Comparison of ENCODE assay signal across 9 mouse cellular contexts in genomic region chr11:85759634-85760439, GRCm38 (mm10).
DNase-seq lines count a peak whose midpoint lies in the region; ATAC-seq and TF ChIP-seq lines count a peak whose summit lies in the region.
"Had no signal": no experiment of that assay in that cellular context is flagged by ENCODE, and none has a peak within 500 bp of the region (broad histone marks: within the 10 kb centered on the region; RNA-seq: fewer than 3 reads in every experiment).

No protein-coding gene starts in this region.

- no peaks in the 10 kb centered on the region for H3K9me3 ChIP-seq in forebrain, embryonic 14.5 days (replicated peaks; ENCODE audit: control insufficient read depth, low read length)
- H3K9me3 ChIP-seq in forebrain, embryonic 13.5 days (replicated peaks) = no peaks in the 10 kb centered on the region
- no peaks in the 10 kb centered on the region for H3K9me3 ChIP-seq in lung, postnatal 0 days (ENCODE audit: low read length)
- no peaks in the 10 kb centered on the region for H3K9me3 ChIP-seq in heart, embryonic 14.5 days (ENCODE audit: control insufficient read depth, low read length)

- no peak overlapping the region for H3K27ac ChIP-seq in forebrain, embryonic 14.5 days (ENCODE audit: low read depth, low read length)
- H3K27ac ChIP-seq in forebrain, embryonic 13.5 days = no peak overlapping the region
- peak overlapping the region; percentile 65 for H3K27ac ChIP-seq in lung, postnatal 0 days (ENCODE audit: low read length)
- H3K27ac ChIP-seq in heart, embryonic 14.5 days (replicated peaks in 1 of 2; ENCODE audit: control insufficient read depth in 1 of 2, insufficient read depth in 1 of 2, low read depth in 2 of 2, low read length in 2 of 2) = peak overlapping the region; percentile 19 to 35; a peak in 3 of 4 replicates
- H3K27ac ChIP-seq in olfactory bulb, adult 2 months (ENCODE audit: insufficient read depth, low read depth, low read length) = peak overlapping the region; percentile 78

- no peak for TF ChIP-seq EP300 in lung, postnatal 0 days (IDR thresholded peaks at IDR 0.05)

- 0 out of 2 replicates have a peak overlapping the region, but pooled peaks have one; percentile 13 for H3K9ac ChIP-seq in forebrain, embryonic 14.5 days (ENCODE audit: low read length)
- H3K9ac ChIP-seq in forebrain, embryonic 13.5 days = no peak overlapping the region
- H3K9ac ChIP-seq in lung, postnatal 0 days (replicated peaks; ENCODE audit: low read depth) = no peak overlapping the region
- H3K9ac ChIP-seq in heart, embryonic 14.5 days (ENCODE audit: low read length) = no peak overlapping the region

- no peak for TF ChIP-seq POLR2A in olfactory bulb, adult 2 months (IDR thresholded peaks at IDR 0.05; ENCODE audit: insufficient read depth, low read depth, low read length)

- no peaks in the 10 kb centered on the region for H3K27me3 ChIP-seq in forebrain, embryonic 14.5 days (replicated peaks; ENCODE audit: control insufficient read depth, insufficient read depth, low read length)
- H3K27me3 ChIP-seq in forebrain, embryonic 13.5 days = 0 out of 2 replicates have a peak, but pooled peaks cover 13% of the 10 kb centered on the region
- no peaks in the 10 kb centered on the region for H3K27me3 ChIP-seq in lung, postnatal 0 days (replicated peaks; ENCODE audit: insufficient read depth, low read length)
- peaks cover 2% of the 10 kb centered on the region; the same call in 1 of the 2 replicates for H3K27me3 ChIP-seq in heart, embryonic 14.5 days (ENCODE audit: control insufficient read depth, insufficient read depth, low read length)

- no peak overlapping the region for H3K4me3 ChIP-seq in forebrain, embryonic 14.5 days (ENCODE audit: low read depth, low read length)
- H3K4me3 ChIP-seq in forebrain, embryonic 13.5 days = no peak overlapping the region
- H3K4me3 ChIP-seq in lung, postnatal 0 days (ENCODE audit: low read depth, low read length) = no peak overlapping the region
- H3K4me3 ChIP-seq in heart, embryonic 14.5 days (ENCODE audit: control insufficient read depth in 1 of 2, insufficient read depth in 1 of 2, low read depth in 1 of 2, low read length in 2 of 2) = no peak overlapping the region
- H3K4me3 ChIP-seq in olfactory bulb, adult 2 months (ENCODE audit: insufficient read depth, low read depth, low read length) = no peak overlapping the region
- H3K4me3 ChIP-seq: myocyte had no signal

- H3K4me1 ChIP-seq in forebrain, embryonic 14.5 days (ENCODE audit: control insufficient read depth, insufficient read depth, low read length) = peaks cover 7% of the 10 kb centered on the region; the same call in 1 of the 2 replicates
- peaks cover 20% of the 10 kb centered on the region for H3K4me1 ChIP-seq in forebrain, embryonic 13.5 days
- no peaks in the 10 kb centered on the region for H3K4me1 ChIP-seq in lung, postnatal 0 days (ENCODE audit: insufficient read depth, low read depth, low read length)
- peaks cover 13% of the 10 kb centered on the region in 2 experiments for H3K4me1 ChIP-seq in heart, embryonic 14.5 days (ENCODE audit: control insufficient read depth in 2 of 2, insufficient read depth in 2 of 2, low read length in 2 of 2)
- H3K4me1 ChIP-seq in olfactory bulb, adult 2 months (ENCODE audit: control insufficient read depth, insufficient read depth, low read length) = peaks cover 20% of the 10 kb centered on the region

- H3K4me2 ChIP-seq in forebrain, embryonic 14.5 days (ENCODE audit: low read length) = no peak overlapping the region
- H3K4me2 ChIP-seq in forebrain, embryonic 13.5 days = no peak overlapping the region
- no peak overlapping the region for H3K4me2 ChIP-seq in lung, postnatal 0 days (replicated peaks; ENCODE audit: low read depth, low read length)
- H3K4me2 ChIP-seq in heart, embryonic 14.5 days (ENCODE audit: low read length) = no peak overlapping the region

- DNase-seq in forebrain, embryonic 14.5 days (ENCODE audit: low spot score) = no peak
- no peak for DNase-seq in lung, postnatal 0 days (ENCODE audit: low spot score)
- DNase-seq in lung, postnatal 36 days = no peak
- DNase-seq in adrenal gland, postnatal 4 days (ENCODE audit: low spot score in 2 of 2) = no peak
- no peak for DNase-seq in cerebellum, adult 11 months

- ATAC-seq in forebrain, embryonic 14.5 days = no peak
- no peak for ATAC-seq in forebrain, embryonic 13.5 days
- no peak for ATAC-seq in lung, postnatal 0 days
- ATAC-seq in heart, embryonic 14.5 days (ENCODE audit: insufficient number of reproducible peaks, insufficient read depth, low FRiP score, low read depth) = no peak

- no peak for TF ChIP-seq CTCF in lung, postnatal 0 days (IDR thresholded peaks at IDR 0.05)
- no peak for TF ChIP-seq CTCF in olfactory bulb, adult 2 months (IDR thresholded peaks at IDR 0.05; ENCODE audit: insufficient read depth, low read depth, low read length)

- H3K36me3 ChIP-seq in forebrain, embryonic 14.5 days (ENCODE audit: control insufficient read depth, insufficient read depth, low read length) = no peaks in the 10 kb centered on the region
- H3K36me3 ChIP-seq in forebrain, embryonic 13.5 days (ENCODE audit: poor library complexity, severe bottlenecking) = no peaks in the 10 kb centered on the region
- no peaks in the 10 kb centered on the region for H3K36me3 ChIP-seq in lung, postnatal 0 days (ENCODE audit: insufficient read depth, low read length)
- H3K36me3 ChIP-seq in heart, embryonic 14.5 days (ENCODE audit: control insufficient read depth, insufficient read depth, low read length) = no peaks in the 10 kb centered on the region

- WGBS in forebrain, embryonic 14.5 days = 60% methylated on average over 14 of the region's 14 CpGs
- WGBS in forebrain, embryonic 13.5 days = 56% methylated on average over 14 of the region's 14 CpGs
- 60% methylated on average over 14 of the region's 14 CpGs for WGBS in lung, postnatal 0 days
- WGBS in heart, embryonic 14.5 days = 60% methylated on average over 14 of the region's 14 CpGs
- whole genome bisulfite sequencing in olfactory bulb, adult 2 months = 43% methylated on average over 14 of the region's 14 CpGs

Comparison
In these comparisons a context has a peak if more than half of its experiments do, and no peak if none do; other contexts are left out.
1. H3K27ac ChIP-seq: peak in lung, postnatal 0 days (single experiment), heart, embryonic 14.5 days (2 of 2) and olfactory bulb, adult 2 months (single experiment); none in forebrain, embryonic 14.5 days (single experiment) and forebrain, embryonic 13.5 days (single experiment).